Mouse (Mus musculus) hindbrain, embryonic 15.5 days (tissue): ENCODE results near the gene Gipc3. TPM values are rescaled to one million over a fixed set of nuclear protein-coding genes. Genes with fewer than 3 reads are reported as not detected.

Source experiments
- ATAC-seq: fragments of 200-750 bp; cut with Nextera tagmentation; 2 replicates; pipeline ENCODE4 v1.8.0; 2017; ENCODE audit warnings: low read depth, moderate number of reproducible peaks, moderate TSS enrichment; ENCODE audit not compliant: low FRiP score
- H3K27ac ChIP-seq: fragments of 300-500 bp; sonication (generic); replicated peaks from 2 replicates; pipeline ENCODE4 v1.5.1; 2015; ENCODE audit warnings: mild to moderate bottlenecking, inconsistent platforms
- H3K27me3 ChIP-seq: fragments of 300-500 bp; sonication (generic); 2 replicates; pipeline ENCODE4 v1.6.1; 2015; ENCODE audit warnings: control low read depth, inconsistent platforms
- H3K36me3 ChIP-seq: fragments of 300-500 bp; sonication (generic); 2 replicates; pipeline ENCODE4 v1.6.1; 2015; ENCODE audit warnings: control low read depth, inconsistent platforms
- H3K4me1 ChIP-seq: fragments of 300-500 bp; sonication (generic); replicated peaks from 2 replicates; pipeline ENCODE4 v1.6.1; 2015; ENCODE audit warnings: control low read depth, inconsistent platforms
- H3K4me2 ChIP-seq: fragments of 300-500 bp; sonication (generic); 2 replicates; pipeline ENCODE4 v1.6.1; 2015; ENCODE audit warnings: moderate library complexity, mild to moderate bottlenecking, inconsistent platforms
- H3K4me3 ChIP-seq: fragments of 300-500 bp; sonication (generic); 2 replicates; pipeline ENCODE4 v1.5.1; 2015; ENCODE audit warnings: mild to moderate bottlenecking, inconsistent platforms
- H3K9ac ChIP-seq: fragments of 300-500 bp; sonication (generic); 2 replicates; pipeline ENCODE4 v1.6.1; 2015; ENCODE audit warnings: inconsistent platforms
- H3K9me3 ChIP-seq: fragments of 300-500 bp; sonication (generic); 2 replicates; pipeline ENCODE4 v1.6.1; 2016; ENCODE audit warnings: control low read depth, inconsistent platforms
- WGBS: fragments of 180-500 bp; shearing (Covaris S2); methylation state at CpG from one replicate; pipeline ENCODE4 v1.1.7; 2015; 5-methylcytosine and 5-hydroxymethylcytosine counted together
- polyA plus RNA-seq: library from polyadenylated mRNA; unstranded; fragments of >200 nt; fragmentation: Nextera tagmentation; extraction: Ambion mirVana; gene quantifications from 2 replicates; pipeline ENCODE4 v1.2.1, GENCODE M21; 2015

Gipc3 gene
- polyA plus RNA-seq, 1 experiment from 2014 or later: not detected

DNA sequence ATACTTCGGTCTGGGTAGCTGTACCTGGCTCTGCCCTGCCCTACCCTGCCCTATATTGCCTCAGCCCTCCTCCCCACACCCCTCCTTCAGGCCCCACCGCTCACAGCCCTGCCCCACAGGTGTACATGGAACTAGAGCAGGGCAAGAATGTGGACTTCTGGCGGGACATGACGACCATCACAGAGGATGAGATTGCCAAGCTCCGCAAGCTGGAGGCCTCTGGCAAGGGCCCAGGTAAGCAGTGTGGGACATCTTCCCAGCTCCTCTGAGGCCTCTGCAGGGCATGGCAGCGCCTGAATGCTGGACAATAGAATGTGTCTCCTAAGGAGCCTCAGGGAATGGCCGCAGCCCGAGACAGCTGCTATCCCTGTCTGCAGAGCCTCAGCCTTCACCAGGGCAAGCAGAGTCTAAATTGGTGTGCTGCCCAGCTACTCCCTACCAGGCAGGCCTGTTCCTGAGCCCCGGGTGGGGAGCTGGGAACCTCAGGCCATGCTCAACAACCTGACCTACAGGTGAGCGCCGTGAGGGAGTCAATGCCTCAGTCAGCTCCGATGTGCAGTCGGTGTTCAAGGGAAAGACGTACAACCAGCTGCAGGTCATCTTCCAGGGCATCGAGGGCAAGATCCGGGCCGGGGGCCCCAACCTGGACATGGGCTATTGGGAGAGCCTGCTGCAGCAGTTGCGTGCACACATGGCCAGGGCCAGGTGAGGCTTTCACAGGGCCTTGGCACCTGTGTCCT, 19.1 kb downstream of the Gipc3 start:
- whole genome bisulfite sequencing: 96% methylated on average over 18 of the region's 18 CpGs
- no peak overlapping the region for H3K9ac ChIP-seq
- ATAC-seq: no peak
- no peak overlapping the region for H3K4me2 ChIP-seq
- peaks cover 22% of the 10 kb centered on the region for H3K4me1 ChIP-seq
- no peak overlapping the region for H3K27ac ChIP-seq
- no peaks in the 10 kb centered on the region for H3K27me3 ChIP-seq
- H3K36me3 ChIP-seq: peaks cover 46% of the 10 kb centered on the region
- H3K4me3 ChIP-seq: no peak overlapping the region
- no peaks in the 10 kb centered on the region for H3K9me3 ChIP-seq

DNA sequence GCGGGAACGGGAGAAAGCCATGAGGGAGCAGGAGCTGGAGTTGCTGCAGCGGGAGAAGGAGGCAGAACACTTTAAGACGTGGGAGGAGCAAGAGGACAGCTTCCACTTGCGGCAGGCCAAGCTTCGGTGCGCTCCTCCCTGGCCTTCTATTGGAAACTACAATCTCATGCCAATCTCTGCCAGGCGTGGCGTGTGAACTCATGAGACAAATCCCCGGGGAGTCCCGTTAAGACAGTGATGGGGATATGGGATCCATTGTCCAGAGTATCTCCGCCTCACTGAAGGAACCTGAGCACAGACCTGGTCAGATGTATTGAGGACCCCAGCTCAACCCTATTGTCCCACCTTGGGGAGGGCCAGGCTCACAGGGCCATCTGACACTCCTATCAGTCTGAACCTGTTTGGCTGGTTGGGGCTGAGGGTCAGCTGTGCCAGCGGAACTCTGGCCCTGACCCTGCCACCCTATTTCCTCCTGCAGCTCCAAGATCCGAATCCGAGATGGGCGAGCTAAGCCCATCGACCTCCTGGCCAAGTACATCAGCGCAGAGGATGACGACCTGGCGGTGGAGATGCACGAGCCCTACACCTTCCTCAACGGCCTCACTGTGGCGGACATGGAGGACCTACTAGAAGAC, 19.8 kb downstream of the Gipc3 start:
- H3K36me3 ChIP-seq: peaks cover 50% of the 10 kb centered on the region
- 94% methylated on average over 23 of the region's 23 CpGs for WGBS
- H3K4me3 ChIP-seq: no peak overlapping the region
- H3K27me3 ChIP-seq: no peaks in the 10 kb centered on the region
- H3K4me1 ChIP-seq: peaks cover 25% of the 10 kb centered on the region
- ATAC-seq: no peak
- H3K4me2 ChIP-seq: no peak overlapping the region
- H3K9me3 ChIP-seq: no peaks in the 10 kb centered on the region
- no peak overlapping the region for H3K27ac ChIP-seq
- H3K9ac ChIP-seq: no peak overlapping the region

DNA sequence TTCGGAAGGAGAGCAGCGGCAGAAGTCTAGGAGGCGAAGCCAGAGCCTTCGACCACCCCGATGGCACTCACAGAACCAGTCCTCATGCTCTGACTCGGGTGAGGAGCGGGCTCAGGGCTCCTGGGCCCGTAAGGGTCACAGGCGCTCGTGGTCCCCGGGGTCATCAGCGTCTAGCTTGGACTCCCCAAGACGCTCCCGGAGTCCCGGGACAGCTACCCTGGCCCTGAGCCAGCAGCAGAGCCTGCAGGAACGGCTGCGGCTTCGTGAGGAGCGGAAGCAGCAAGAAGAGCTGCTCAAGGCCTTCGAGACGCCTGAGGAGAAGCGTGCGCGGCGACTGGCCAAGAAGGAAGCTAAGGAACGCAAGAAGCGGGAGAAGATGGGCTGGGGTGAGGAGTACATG, 20.6 kb downstream of the Gipc3 start:
- WGBS: 91% methylated on average over 27 of the region's 27 CpGs
- ATAC-seq: no peak
- peaks cover 58% of the 10 kb centered on the region for H3K36me3 ChIP-seq
- no peaks in the 10 kb centered on the region for H3K9me3 ChIP-seq
- peak overlapping the region; percentile 83; the same call in 1 of the 2 replicates for H3K4me3 ChIP-seq
- H3K27me3 ChIP-seq: no peaks in the 10 kb centered on the region
- H3K4me2 ChIP-seq: no peak overlapping the region
- H3K4me1 ChIP-seq: peaks cover 25% of the 10 kb centered on the region
- no peak overlapping the region for H3K27ac ChIP-seq
- H3K9ac ChIP-seq: no peak overlapping the region

DNA sequence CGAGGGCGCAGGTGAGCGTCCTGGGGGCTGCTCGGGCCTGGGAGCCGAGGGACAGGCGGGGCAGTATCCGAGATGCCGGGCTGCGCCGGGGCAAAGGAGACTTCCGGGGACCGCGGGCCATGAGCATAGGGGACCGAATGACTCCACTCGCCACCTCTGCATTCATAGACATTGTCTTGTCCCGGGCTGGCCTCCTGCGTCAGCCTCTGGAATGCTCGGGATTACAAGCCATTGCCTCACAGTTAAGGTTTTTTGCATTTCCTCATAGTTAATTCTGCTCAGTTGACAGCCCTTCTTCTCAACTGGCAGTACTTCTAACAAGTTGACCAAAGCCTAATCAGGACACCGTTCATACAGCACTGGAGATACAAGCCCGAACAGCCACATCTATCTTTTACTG, 21.6 kb downstream of the Gipc3 start:
- Histone ChIP-seq H3K4me3 (peak overlapping the region; percentile 83), H3K9me3 (no peaks in the 10 kb centered on the region), H3K9ac (peak overlapping the region; percentile 79), H3K4me2 (peak overlapping the region; percentile 74), H3K4me1 (peaks cover 25% of the 10 kb centered on the region), H3K27me3 (no peaks in the 10 kb centered on the region), H3K27ac (peak overlapping the region; percentile 93), H3K36me3 (peaks cover 53% of the 10 kb centered on the region)
- 3% methylated on average over 20 of the region's 20 CpGs for whole genome bisulfite sequencing
- ATAC-seq: no peak

DNA sequence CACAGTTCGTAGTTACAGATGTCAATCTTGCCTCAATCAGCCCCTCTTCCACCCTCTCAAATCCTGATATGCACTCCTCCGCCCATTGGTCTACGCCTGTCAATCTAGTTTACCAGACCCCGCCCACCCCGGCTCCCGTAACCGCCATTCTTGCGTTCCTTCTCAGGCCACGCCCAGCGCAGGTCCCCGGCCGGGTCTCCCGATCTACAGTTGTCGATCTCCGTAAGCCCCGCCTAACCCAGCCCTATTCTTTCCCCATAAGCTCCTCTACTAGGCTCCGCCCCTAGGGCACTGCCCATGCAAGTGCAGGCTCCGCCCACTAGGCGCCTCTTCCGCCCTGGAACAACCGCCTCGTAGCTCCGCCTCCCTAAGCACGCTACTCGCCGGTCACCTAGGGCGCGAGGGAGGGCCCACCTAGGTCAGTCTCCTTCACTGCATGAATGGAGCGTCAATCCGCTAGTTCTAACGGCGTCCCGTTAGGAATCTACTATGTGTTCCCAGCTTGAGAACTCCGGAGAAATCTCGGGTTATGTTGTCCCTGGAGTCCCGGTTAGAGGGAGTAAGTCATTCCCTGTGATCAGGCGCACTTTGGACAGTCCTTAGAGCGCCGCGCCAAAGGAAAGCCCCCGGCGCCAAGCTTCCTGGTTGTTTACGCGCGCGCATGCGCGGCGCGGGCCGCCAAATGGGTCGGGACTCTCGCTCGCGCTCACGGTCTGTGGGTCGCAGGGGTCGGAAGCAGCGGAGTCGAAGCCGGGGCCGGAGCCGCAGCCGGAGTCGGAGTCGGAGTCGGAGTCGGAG, 22.3 kb downstream of the Gipc3 start, which contains the start of gene Cactin:
TSS of gene Cactin (plus strand) at position 554 of the 798 bp plus-strand sequence.
- Histone ChIP-seq H3K9me3 (no peaks in the 10 kb centered on the region), H3K36me3 (peaks cover 48% of the 10 kb centered on the region), H3K4me2 (peak within 1 kb of the TSS; percentile 74), H3K27ac (peak within 1 kb of the TSS; percentile 93), H3K27me3 (no peaks in the 10 kb centered on the region), H3K4me3 (peak within 1 kb of the TSS; percentile 83), H3K9ac (peak within 1 kb of the TSS; percentile 79), H3K4me1 (peaks cover 25% of the 10 kb centered on the region)
- ATAC-seq: peak; percentile 96
- under 1% methylated on average over 68 of the region's 68 CpGs for WGBS

DNA sequence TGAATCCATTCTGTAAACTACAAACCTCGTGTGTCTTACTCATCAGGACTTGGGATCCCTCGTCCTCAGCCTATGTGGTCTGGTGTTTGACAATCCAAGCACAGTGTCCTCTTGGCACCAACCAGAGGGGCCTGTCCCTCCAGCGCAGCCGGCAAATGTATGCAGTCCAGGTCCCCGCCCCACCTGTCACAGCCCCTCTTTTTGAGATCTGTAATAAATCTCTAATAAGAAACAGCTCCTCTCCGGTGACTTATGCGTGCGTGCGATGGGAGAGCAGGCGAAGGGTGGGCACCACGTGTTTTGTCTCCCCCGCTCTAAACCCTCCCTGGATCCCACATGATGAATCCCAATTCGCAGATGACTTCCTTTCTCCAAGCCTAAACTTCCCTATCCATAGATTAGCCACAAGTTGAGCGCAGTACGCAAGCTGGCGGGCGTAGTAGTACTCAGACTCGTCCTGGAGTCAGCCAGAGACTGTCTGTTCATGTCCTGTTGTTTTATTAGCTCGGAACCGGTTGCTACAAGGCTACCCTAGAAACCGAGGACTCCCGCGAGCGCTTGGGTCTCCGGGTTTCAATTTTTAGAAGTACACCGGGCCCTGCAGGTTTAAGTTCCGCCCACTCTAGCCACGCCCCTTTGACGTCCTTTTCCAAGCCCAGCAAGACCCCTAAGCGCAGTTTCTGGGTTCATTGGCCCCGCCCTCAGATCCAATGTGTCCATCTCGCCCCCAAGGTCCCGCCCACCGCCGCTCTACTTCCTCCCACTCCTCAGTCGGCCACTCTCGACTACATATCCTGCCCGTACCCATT, 23.1 kb downstream of the Gipc3 start:
- Histone ChIP-seq H3K27ac (peak overlapping the region; percentile 93), H3K9ac (peak overlapping the region; percentile 42), H3K27me3 (no peaks in the 10 kb centered on the region), H3K4me2 (peak overlapping the region; percentile 74), H3K4me3 (peak overlapping the region; percentile 83), H3K4me1 (peaks cover 25% of the 10 kb centered on the region), H3K9me3 (no peaks in the 10 kb centered on the region), H3K36me3 (peaks cover 49% of the 10 kb centered on the region)
- under 1% methylated on average over 38 of the region's 38 CpGs for WGBS
- peak; percentile 35 for ATAC-seq

DNA sequence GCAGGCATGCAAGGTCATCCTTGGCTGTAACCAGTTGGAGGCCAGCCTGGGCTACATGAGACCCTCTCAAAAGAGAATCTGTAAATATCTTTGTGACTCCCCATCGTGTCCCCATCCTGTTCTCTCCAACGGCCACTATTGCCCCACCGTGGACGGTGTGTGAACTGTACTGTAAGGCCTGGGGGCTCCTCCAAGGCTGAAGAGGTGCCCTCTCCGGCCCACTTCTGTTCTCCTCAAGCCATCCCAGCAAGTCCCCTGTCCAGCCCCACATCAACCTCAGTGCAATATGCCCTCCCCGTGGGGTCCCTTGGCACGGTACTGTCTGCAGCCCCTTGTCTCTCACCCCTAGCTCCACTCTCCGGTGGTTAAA, 23.8 kb downstream of the Gipc3 start:
- peaks cover 48% of the 10 kb centered on the region for H3K36me3 ChIP-seq
- peak overlapping the region; percentile 74 for H3K4me2 ChIP-seq
- H3K9ac ChIP-seq: peak overlapping the region; percentile 42
- H3K27ac ChIP-seq: peak overlapping the region; percentile 93
- no peaks in the 10 kb centered on the region for H3K27me3 ChIP-seq
- ATAC-seq: no peak
- H3K4me3 ChIP-seq: peak overlapping the region; percentile 83
- peaks cover 25% of the 10 kb centered on the region for H3K4me1 ChIP-seq
- H3K9me3 ChIP-seq: no peaks in the 10 kb centered on the region
- WGBS: 44% methylated on average over 8 of the region's 8 CpGs

DNA sequence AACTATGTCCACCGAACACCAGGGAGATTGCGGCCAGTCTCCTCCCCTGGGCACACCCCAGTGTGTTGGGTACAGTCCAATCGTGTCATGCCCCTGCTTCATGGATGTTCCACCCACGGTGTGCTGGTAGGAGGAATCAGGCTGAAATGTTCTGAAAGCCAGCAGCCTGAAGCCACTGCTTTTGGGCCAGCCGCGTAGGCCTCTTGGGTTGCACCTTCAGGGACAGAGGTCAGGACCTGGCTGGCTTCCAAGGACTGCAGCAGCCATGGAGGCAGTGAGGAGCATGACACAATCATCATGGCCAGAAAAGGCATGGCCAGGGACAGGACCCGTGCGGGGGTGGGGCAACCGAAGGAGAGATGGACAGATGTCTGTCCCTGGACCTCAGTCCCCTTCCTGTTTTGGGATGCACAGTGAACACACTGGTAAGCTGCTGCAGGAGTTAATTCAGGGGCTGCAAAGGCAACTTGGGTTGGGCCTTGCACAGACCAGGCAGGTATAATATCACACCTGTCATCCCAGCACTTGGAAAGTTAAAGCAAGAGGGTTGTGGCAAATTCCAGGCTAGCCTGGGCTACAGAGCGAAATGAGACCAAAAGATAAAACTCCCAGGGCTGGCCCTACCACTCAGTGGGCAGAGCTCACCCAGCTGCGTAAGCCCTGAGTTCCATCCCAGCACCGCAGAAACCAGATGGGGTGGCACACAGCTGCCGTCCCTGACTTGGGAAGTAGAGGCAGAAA, 24.3 kb downstream of the Gipc3 start:
- no peak overlapping the region for H3K9ac ChIP-seq
- 92% methylated on average over 13 of the region's 13 CpGs for WGBS
- H3K4me2 ChIP-seq: no peak overlapping the region
- H3K4me3 ChIP-seq: no peak overlapping the region
- H3K36me3 ChIP-seq: peaks cover 48% of the 10 kb centered on the region
- H3K27me3 ChIP-seq: no peaks in the 10 kb centered on the region
- ATAC-seq: no peak
- peaks cover 25% of the 10 kb centered on the region for H3K4me1 ChIP-seq
- H3K9me3 ChIP-seq: no peaks in the 10 kb centered on the region
- H3K27ac ChIP-seq: 0 out of 2 replicates have a peak overlapping the region, but pooled peaks have one; percentile 93

DNA sequence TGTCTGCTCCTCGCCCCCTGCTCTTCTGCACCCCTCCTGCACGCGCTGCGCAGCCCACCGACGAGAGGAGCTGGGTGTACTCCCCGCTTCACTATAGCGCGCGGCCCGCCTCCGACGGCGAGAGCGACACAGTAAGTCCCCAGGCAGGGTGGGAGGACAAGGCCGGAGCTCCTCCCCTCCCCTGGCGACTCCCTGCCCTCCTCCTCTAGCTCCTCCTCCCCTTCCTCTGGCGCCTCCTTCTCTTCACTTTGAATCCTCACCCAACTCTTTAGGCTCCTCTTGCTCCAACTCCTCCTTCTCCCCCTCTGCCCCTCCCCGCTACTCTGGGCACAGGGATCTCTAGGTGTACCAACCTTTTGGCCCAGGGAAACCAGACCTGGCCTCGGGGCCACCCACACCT, 25.8 kb downstream of the Gipc3 start:
- no peaks in the 10 kb centered on the region for H3K9me3 ChIP-seq
- 19% methylated on average over 20 of the region's 20 CpGs for WGBS
- no peak overlapping the region for H3K9ac ChIP-seq
- no peak overlapping the region for H3K27ac ChIP-seq
- no peaks in the 10 kb centered on the region for H3K27me3 ChIP-seq
- peak overlapping the region; percentile 12; the same call in 1 of the 2 replicates for H3K4me2 ChIP-seq
- H3K36me3 ChIP-seq: peaks cover 48% of the 10 kb centered on the region
- H3K4me3 ChIP-seq: 0 out of 2 replicates have a peak overlapping the region, but pooled peaks have one; percentile 9
- no peak for ATAC-seq
- H3K4me1 ChIP-seq: peaks cover 22% of the 10 kb centered on the region

DNA sequence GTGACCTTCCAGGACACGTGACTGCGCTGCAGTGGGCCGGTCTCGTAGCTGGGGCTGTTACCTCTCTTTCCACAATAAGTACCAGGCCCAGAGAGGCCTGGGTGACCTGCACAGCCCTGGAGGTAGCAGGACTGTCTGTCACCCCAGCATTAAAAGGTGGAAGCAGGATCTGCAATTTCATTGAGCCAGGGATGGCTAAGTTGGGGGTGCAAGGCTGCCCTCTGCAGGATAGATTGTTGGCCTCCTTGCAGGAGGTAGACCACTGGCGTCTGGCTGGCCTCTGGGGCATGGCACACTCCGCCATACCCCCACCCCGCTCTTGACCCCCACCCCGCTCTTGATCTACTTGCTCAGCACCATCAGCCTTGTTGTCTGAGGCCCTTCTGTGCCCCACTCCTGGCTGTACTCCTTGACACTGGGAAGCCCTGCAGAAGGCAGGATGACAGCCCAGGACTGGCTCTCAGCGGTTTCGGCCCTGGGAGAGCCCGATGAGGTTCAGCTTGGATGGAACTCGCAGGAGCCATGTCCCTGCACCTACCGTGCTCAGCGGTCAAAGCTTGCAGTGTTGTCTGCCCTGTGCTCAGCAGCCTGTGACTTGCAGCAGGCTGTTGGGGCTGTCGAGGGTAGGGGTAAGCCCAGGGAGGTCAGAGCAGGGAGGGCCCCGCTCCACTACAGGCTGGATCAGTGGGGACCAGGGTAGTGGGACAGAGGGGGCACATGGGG, 26.6 kb downstream of the Gipc3 start:
- ATAC-seq: no peak
- no peak overlapping the region for H3K9ac ChIP-seq
- H3K9me3 ChIP-seq: no peaks in the 10 kb centered on the region
- peaks cover 56% of the 10 kb centered on the region for H3K36me3 ChIP-seq
- no peak overlapping the region for H3K4me2 ChIP-seq
- peaks cover 14% of the 10 kb centered on the region for H3K4me1 ChIP-seq
- H3K27ac ChIP-seq: no peak overlapping the region
- WGBS: 43% methylated on average over 16 of the region's 16 CpGs
- 0 out of 2 replicates have a peak overlapping the region, but pooled peaks have one; percentile 9 for H3K4me3 ChIP-seq
- no peaks in the 10 kb centered on the region for H3K27me3 ChIP-seq
